In the genomic region with DNA sequence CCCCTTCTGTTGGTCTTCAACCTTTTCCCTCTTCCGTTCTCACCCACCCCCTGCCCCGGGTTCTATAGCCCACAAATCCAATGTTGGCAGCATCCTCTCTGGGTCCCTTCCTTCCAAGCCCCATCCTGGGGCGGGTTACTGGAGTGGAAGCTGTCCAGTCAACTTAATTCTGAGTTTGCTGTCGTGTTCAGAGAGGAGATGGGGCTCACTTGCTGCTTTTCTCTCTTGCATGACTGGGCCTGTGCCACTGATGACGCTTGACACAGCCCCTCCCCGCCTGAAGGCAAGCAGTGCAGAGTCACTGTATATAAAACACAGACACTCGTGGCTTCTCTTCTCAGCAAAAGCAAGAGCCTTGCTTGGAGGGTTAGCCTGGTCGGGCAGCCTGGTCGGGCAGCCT, we compare ENCODE assay signal across 28 mouse cellular contexts. TPM values are rescaled to one million over a fixed set of nuclear protein-coding genes. Genes with fewer than 3 reads are reported as not detected.
A peak's percentile ranks its signal among the peaks of the same experiment; 100 is the strongest.
DNase-seq lines count a peak whose midpoint lies in the region; ATAC-seq and TF ChIP-seq lines count a peak whose summit lies in the region.
"Had no signal": no experiment of that assay in that cellular context is flagged by ENCODE, and none has a peak within 500 bp of the region (broad histone marks: within the 10 kb centered on the region; RNA-seq: fewer than 3 reads in every experiment).

No protein-coding gene starts in this region.

- H3K27me3 ChIP-seq in hindbrain, postnatal 0 days (ENCODE audit: insufficient read depth, low read length) = 0 out of 2 replicates have a peak, but pooled peaks cover under 1% of the 10 kb centered on the region
- peaks cover 40% of the 10 kb centered on the region for H3K27me3 ChIP-seq in hindbrain, embryonic 11.5 days (ENCODE audit: control insufficient read depth, insufficient read depth, low read length)
- H3K27me3 ChIP-seq in midbrain, embryonic 16.5 days (ENCODE audit: control insufficient read depth, insufficient read depth, low read depth, low read length) = peaks cover 15% of the 10 kb centered on the region

- ATAC-seq in hindbrain, postnatal 0 days = peak; percentile 19
- no peak for ATAC-seq in hindbrain, embryonic 11.5 days (ENCODE audit: low FRiP score)
- no peak for ATAC-seq in midbrain, embryonic 16.5 days
- ATAC-seq: activated CD4-positive, CD25-positive, alpha-beta regulatory T cell, adult 4 months; CD4-positive, CD25-positive, alpha-beta regulatory T cell, adult 4 months; forebrain, embryonic 13.5 days; forebrain, embryonic 16.5 days; intestine, embryonic 15.5 days had no signal

- no peak overlapping the region for H3K9ac ChIP-seq in hindbrain, postnatal 0 days (replicated peaks; ENCODE audit: low read length)
- no peak overlapping the region for H3K9ac ChIP-seq in hindbrain, embryonic 11.5 days (ENCODE audit: low read depth, low read length)
- H3K9ac ChIP-seq in midbrain, embryonic 16.5 days (ENCODE audit: low read depth, low read length) = no peak overlapping the region
- H3K9ac ChIP-seq: embryonic facial prominence, embryonic 12.5 days; forebrain, embryonic 13.5 days; heart, embryonic 13.5 days; hindbrain, embryonic 13.5 days; intestine, embryonic 15.5 days had no signal

- H3K9me3 ChIP-seq in hindbrain, postnatal 0 days (ENCODE audit: low read length) = no peaks in the 10 kb centered on the region
- H3K9me3 ChIP-seq in hindbrain, embryonic 11.5 days (ENCODE audit: control insufficient read depth, low read length) = no peaks in the 10 kb centered on the region
- H3K9me3 ChIP-seq in midbrain, embryonic 16.5 days (replicated peaks; ENCODE audit: control insufficient read depth, low read length, poor library complexity, severe bottlenecking) = no peaks in the 10 kb centered on the region
- H3K9me3 ChIP-seq: embryonic facial prominence, embryonic 12.5 days; forebrain, embryonic 13.5 days; heart, embryonic 10.5 days; heart, embryonic 13.5 days; hindbrain, embryonic 13.5 days; intestine, embryonic 15.5 days had no signal

- H3K4me3 ChIP-seq in hindbrain, postnatal 0 days (ENCODE audit: low read length) = no peak overlapping the region
- H3K4me3 ChIP-seq in hindbrain, embryonic 11.5 days (ENCODE audit: low read depth, low read length) = no peak overlapping the region
- H3K4me3 ChIP-seq in olfactory bulb, adult 2 months (ENCODE audit: insufficient read depth, low read depth, low read length) = peak overlapping the region; percentile 20; the same call in 1 of the 2 replicates
- H3K4me3 ChIP-seq in midbrain, embryonic 16.5 days (ENCODE audit: low read depth, low read length) = no peak overlapping the region
- H3K4me3 ChIP-seq: embryonic facial prominence, embryonic 12.5 days; erythroblast, embryonic 14.5 days; forebrain, embryonic 13.5 days; heart, adult 2 months; heart, embryonic 10.5 days; heart, embryonic 13.5 days; hindbrain, embryonic 13.5 days; intestine, embryonic 15.5 days had no signal

- TF ChIP-seq POLR2A in olfactory bulb, adult 2 months (IDR thresholded peaks at IDR 0.05; ENCODE audit: insufficient read depth, low read depth, low read length) = no peak

- H3K27ac ChIP-seq in hindbrain, postnatal 0 days = no peak overlapping the region
- no peak overlapping the region for H3K27ac ChIP-seq in hindbrain, embryonic 11.5 days (ENCODE audit: low read depth, low read length)
- no peak overlapping the region for H3K27ac ChIP-seq in olfactory bulb, adult 2 months (ENCODE audit: insufficient read depth, low read depth, low read length)
- H3K27ac ChIP-seq in midbrain, embryonic 16.5 days (ENCODE audit: low read length) = no peak overlapping the region
- H3K27ac ChIP-seq: embryonic facial prominence, embryonic 12.5 days; forebrain, embryonic 13.5 days; heart, adult 2 months; heart, embryonic 10.5 days; heart, embryonic 13.5 days; hindbrain, embryonic 13.5 days; intestine, embryonic 15.5 days had no signal

- TF ChIP-seq CTCF in hindbrain, postnatal 0 days (IDR thresholded peaks at IDR 0.05; ENCODE audit: low read depth) = no peak
- TF ChIP-seq CTCF in olfactory bulb, adult 2 months (IDR thresholded peaks at IDR 0.05; ENCODE audit: insufficient read depth, low read depth, low read length) = no peak

- H3K36me3 ChIP-seq in hindbrain, postnatal 0 days (ENCODE audit: insufficient read depth, low read length) = no peaks in the 10 kb centered on the region
- H3K36me3 ChIP-seq in hindbrain, embryonic 11.5 days (ENCODE audit: control insufficient read depth, insufficient read depth, low read length) = no peaks in the 10 kb centered on the region
- no peaks in the 10 kb centered on the region for H3K36me3 ChIP-seq in midbrain, embryonic 16.5 days (ENCODE audit: control insufficient read depth, insufficient read depth, low read length)
- H3K36me3 ChIP-seq: embryonic facial prominence, embryonic 12.5 days; heart, embryonic 10.5 days; heart, embryonic 13.5 days; intestine, embryonic 15.5 days had no signal

- no peaks in the 10 kb centered on the region for H3K4me1 ChIP-seq in hindbrain, postnatal 0 days (ENCODE audit: insufficient read depth, low read length)
- peaks cover 4% of the 10 kb centered on the region; the same call in 1 of the 2 replicates for H3K4me1 ChIP-seq in hindbrain, embryonic 11.5 days (replicated peaks; ENCODE audit: control insufficient read depth, insufficient read depth, low read length)
- peaks cover 47% of the 10 kb centered on the region for H3K4me1 ChIP-seq in olfactory bulb, adult 2 months (ENCODE audit: control insufficient read depth, insufficient read depth, low read length)
- peaks cover 15% of the 10 kb centered on the region; the same call in 1 of the 2 replicates for H3K4me1 ChIP-seq in midbrain, embryonic 16.5 days (ENCODE audit: control insufficient read depth, insufficient read depth, low read length)

- H3K4me2 ChIP-seq in hindbrain, postnatal 0 days (ENCODE audit: low read depth, low read length) = no peak overlapping the region
- H3K4me2 ChIP-seq in hindbrain, embryonic 11.5 days (replicated peaks; ENCODE audit: low read depth, low read length) = no peak overlapping the region
- no peak overlapping the region for H3K4me2 ChIP-seq in midbrain, embryonic 16.5 days (ENCODE audit: low read length)
- H3K4me2 ChIP-seq: embryonic facial prominence, embryonic 12.5 days; forebrain, embryonic 13.5 days; heart, embryonic 13.5 days; hindbrain, embryonic 13.5 days; intestine, embryonic 15.5 days had no signal

- peak; percentile 43 for DNase-seq in hindbrain, postnatal 0 days (ENCODE audit: low spot score)
- no peak for DNase-seq in hindbrain, embryonic 11.5 days (ENCODE audit: low spot score)
- peak; percentile 27 to 36 for DNase-seq in lung, postnatal 4 days
- no peak for DNase-seq in lung, postnatal 36 days
- no peak for DNase-seq in layer of hippocampus, postnatal 36 days
- DNase-seq: adrenal gland, adult 8-10 months; adrenal gland, postnatal 25 days; cerebellum, adult 18-20 months; cerebellum, adult 9-10 months; gastrocnemius, postnatal 10 days; gastrocnemius, postnatal 36 days; heart, adult 2 months had no signal

- WGBS in hindbrain, postnatal 0 days = 45% methylated on average over 9 of the region's 9 CpGs
- 55% methylated on average over 9 of the region's 9 CpGs for WGBS in hindbrain, embryonic 11.5 days
- 25% methylated on average over 9 of the region's 9 CpGs for WGBS in olfactory bulb, adult 2 months
- 51% methylated on average over 9 of the region's 9 CpGs for WGBS in midbrain, embryonic 16.5 days

RNA-seq across cellular contexts. Expression of gene Gad1, which starts 19.4 kb away (rescaled TPM):
- total RNA-seq in hindbrain, postnatal 0 days (2014; rRNA removed) = 106 and 113 TPM in 2 replicates
- 108 and 113 TPM in 2 replicates for polyA plus RNA-seq in hindbrain, postnatal 0 days (2015; fragmentation: Nextera tagmentation; extraction: Ambion mirVana)
- 11.8 and 16.6 TPM in 2 replicates for polyA plus RNA-seq in hindbrain, embryonic 11.5 days (2014; fragmentation: Nextera tagmentation; extraction: Ambion mirVana)
- polyA plus RNA-seq in olfactory bulb, adult 2 months (2012; ENCODE audit: insufficient read depth, insufficient read length, low replicate concordance, missing spikeins) = 475 and 527 TPM in 2 replicates
- 100 to 1,000 TPM; 346 to 377 TPM for total RNA-seq in layer of hippocampus, postnatal 36 days (2021)
- polyA plus RNA-seq in midbrain, embryonic 16.5 days (2015; fragmentation: Nextera tagmentation; extraction: Ambion mirVana) = 130 and 149 TPM in 2 replicates
- total RNA-seq: granulocyte monocyte progenitor cell, adult 5-6 weeks; hematopoietic stem cell, adult 5-6 weeks; MEL had no signal
- polyA plus RNA-seq: C2C12; erythroblast, embryonic 14.5 days had no signal

Comparison
In these comparisons a context has a peak if more than half of its experiments do, and no peak if none do; other contexts are left out.
1. DNase-seq: peak in hindbrain, postnatal 0 days (single experiment) and lung, postnatal 4 days (2 of 2); none in hindbrain, embryonic 11.5 days (single experiment), lung, postnatal 36 days (single experiment) and layer of hippocampus, postnatal 36 days (0 of 2).